28 mouse cellular contexts compared by ENCODE assay signal in genomic region chr1:91092451-91092850, GRCm38 (mm10). TPM values are rescaled to one million over a fixed set of nuclear protein-coding genes. Genes with fewer than 3 reads are reported as not detected.
DNase-seq lines count a peak whose midpoint lies in the region; ATAC-seq and TF ChIP-seq lines count a peak whose summit lies in the region.
"Had no signal": no experiment of that assay in that cellular context is flagged by ENCODE, and none has a peak within 500 bp of the region (broad histone marks: within the 10 kb centered on the region; RNA-seq: fewer than 3 reads in every experiment).

No protein-coding gene starts in this region.

- intact Hi-C loops in heart, postnatal 36 days (cut with DNase I) = no loop called here

- H3K36me3 ChIP-seq in heart, embryonic 10.5 days = peaks cover 64% of the 10 kb centered on the region
- peaks cover 11% of the 10 kb centered on the region; the same call in 1 of the 2 replicates for H3K36me3 ChIP-seq in thymus, adult 2 months (ENCODE audit: control insufficient read depth, insufficient read depth, low read length)
- H3K36me3 ChIP-seq in forebrain, embryonic 14.5 days (ENCODE audit: control insufficient read depth, insufficient read depth, low read length) = no peaks in the 10 kb centered on the region
- H3K36me3 ChIP-seq: hindbrain, embryonic 15.5 days; limb, embryonic 12.5 days; midbrain, embryonic 13.5 days; neural tube, embryonic 12.5 days had no signal

- peaks cover 65% of the 10 kb centered on the region for H3K4me1 ChIP-seq in heart, embryonic 10.5 days
- peaks cover 66% of the 10 kb centered on the region for H3K4me1 ChIP-seq in thymus, adult 2 months (replicated peaks; ENCODE audit: control insufficient read depth, insufficient read depth, low read length)
- no peaks in the 10 kb centered on the region for H3K4me1 ChIP-seq in forebrain, embryonic 14.5 days (ENCODE audit: control insufficient read depth, insufficient read depth, low read length)
- H3K4me1 ChIP-seq: forebrain, embryonic 13.5 days; hindbrain, embryonic 15.5 days; midbrain, embryonic 13.5 days; neural tube, embryonic 12.5 days had no signal

- TF ChIP-seq POLR2A in thymus, adult 2 months (IDR thresholded peaks at IDR 0.05; ENCODE audit: control insufficient read depth, extremely low read depth, insufficient read depth, low read length, poor library complexity) = no peak

- no peak overlapping the region for H3K4me2 ChIP-seq in forebrain, embryonic 14.5 days (ENCODE audit: low read length)
- H3K4me2 ChIP-seq: forebrain, embryonic 13.5 days; hindbrain, embryonic 15.5 days; limb, embryonic 12.5 days; liver, embryonic 15.5 days; lung, embryonic 14.5 days; midbrain, embryonic 13.5 days; neural tube, embryonic 12.5 days had no signal

- WGBS in heart, embryonic 10.5 days = 28% methylated on average over 6 of the region's 6 CpGs
- WGBS in thymus, adult 2 months = 50% methylated on average over 6 of the region's 6 CpGs
- 76% methylated on average over 6 of the region's 6 CpGs for WGBS in forebrain, embryonic 14.5 days

- H3K4me3 ChIP-seq in heart, embryonic 10.5 days = no peak overlapping the region
- H3K4me3 ChIP-seq in thymus, adult 2 months (ENCODE audit: control insufficient read depth, insufficient read depth, low read length) = no peak overlapping the region
- H3K4me3 ChIP-seq in forebrain, embryonic 14.5 days (ENCODE audit: low read depth, low read length) = no peak overlapping the region
- H3K4me3 ChIP-seq: forebrain, embryonic 13.5 days; hindbrain, embryonic 15.5 days; limb, embryonic 12.5 days; liver, embryonic 15.5 days; midbrain, embryonic 13.5 days; neural tube, embryonic 12.5 days had no signal

- no peaks in the 10 kb centered on the region for H3K9me3 ChIP-seq in heart, embryonic 10.5 days
- no peaks in the 10 kb centered on the region for H3K9me3 ChIP-seq in forebrain, embryonic 14.5 days (replicated peaks; ENCODE audit: control insufficient read depth, low read length)
- H3K9me3 ChIP-seq: forebrain, embryonic 13.5 days; hindbrain, embryonic 15.5 days; limb, embryonic 12.5 days; liver, embryonic 15.5 days; midbrain, embryonic 13.5 days; neural tube, embryonic 12.5 days had no signal

- peak; percentile 23 for ATAC-seq in megakaryocyte, adult 5-6 weeks (ENCODE audit: poor library complexity, severe bottlenecking)
- ATAC-seq in forebrain, embryonic 14.5 days = no peak
- ATAC-seq in inflammation-experienced regulatory T-cells, adult 6 months = no peak
- ATAC-seq: forebrain, embryonic 13.5 days; intestine, embryonic 16.5 days; midbrain, embryonic 13.5 days had no signal

- peak overlapping the region; percentile 69; the same call in 1 of the 2 replicates for H3K27ac ChIP-seq in heart, embryonic 10.5 days
- H3K27ac ChIP-seq in thymus, adult 2 months (ENCODE audit: control insufficient read depth, insufficient read depth, low read length) = peak overlapping the region; percentile 32; the same call in 1 of the 2 replicates
- H3K27ac ChIP-seq in forebrain, embryonic 14.5 days (ENCODE audit: low read depth, low read length) = no peak overlapping the region
- H3K27ac ChIP-seq: forebrain, embryonic 13.5 days; hindbrain, embryonic 15.5 days; limb, embryonic 12.5 days; liver, embryonic 15.5 days; midbrain, embryonic 13.5 days; neural tube, embryonic 12.5 days had no signal

- H3K27me3 ChIP-seq in heart, embryonic 10.5 days (ENCODE audit: insufficient read depth, poor library complexity, severe bottlenecking) = no peaks in the 10 kb centered on the region
- no peaks in the 10 kb centered on the region for H3K27me3 ChIP-seq in thymus, adult 2 months (ENCODE audit: control insufficient read depth, insufficient read depth, low read length)
- H3K27me3 ChIP-seq in forebrain, embryonic 14.5 days (replicated peaks; ENCODE audit: control insufficient read depth, insufficient read depth, low read length) = no peaks in the 10 kb centered on the region
- H3K27me3 ChIP-seq: forebrain, embryonic 13.5 days; hindbrain, embryonic 15.5 days; limb, embryonic 12.5 days; liver, embryonic 15.5 days; midbrain, embryonic 13.5 days; neural tube, embryonic 12.5 days had no signal

- TF ChIP-seq CTCF in thymus, adult 2 months (IDR thresholded peaks at IDR 0.05; ENCODE audit: borderline replicate concordance, control insufficient read depth, extremely low read depth, insufficient read depth, low read length, poor library complexity) = no peak

- no peak overlapping the region for H3K9ac ChIP-seq in forebrain, embryonic 14.5 days (ENCODE audit: low read length)
- H3K9ac ChIP-seq: forebrain, embryonic 13.5 days; hindbrain, embryonic 15.5 days; limb, embryonic 12.5 days; liver, embryonic 15.5 days; lung, embryonic 14.5 days; midbrain, embryonic 13.5 days; neural tube, embryonic 12.5 days had no signal

- DNase-seq in heart, embryonic 10.5 days (ENCODE audit: low spot score) = no peak
- DNase-seq in heart, postnatal 36 days = no peak
- no peak for DNase-seq in thymus, adult 2 months
- no peak for DNase-seq in thymus, postnatal 36 days
- no peak for DNase-seq in forebrain, embryonic 14.5 days (ENCODE audit: low spot score)
- DNase-seq in yolk sac, embryonic 10.5 days (ENCODE audit: low spot score) = no peak
- DNase-seq: adrenal gland, postnatal 14 days; cerebellum, adult 18-20 months; cerebellum, postnatal 10 days; gastrocnemius, postnatal 36 days; kidney, adult 8-10 months; kidney, postnatal 10 days; layer of hippocampus, adult 9-11 months; lung, embryonic 14.5 days; lung, postnatal 14 days; right cerebral cortex, adult 18-20 months; spleen, adult 18-20 months had no signal

RNA-seq across cellular contexts. Expression of gene Rbm44, which starts 52.4 kb away (rescaled TPM):
- 1.3 and 2.9 TPM in 2 replicates for polyA plus RNA-seq in heart, embryonic 10.5 days (2016; fragmentation: Nextera tagmentation; extraction: Ambion mirVana)
- total RNA-seq in heart, postnatal 36 days (2021) = not detected
- polyA plus RNA-seq in thymus, adult 2 months (2012; rRNA removed) = 0.27 and 0.70 TPM in 2 replicates
- 4.9 and 8.7 TPM in 2 replicates for total RNA-seq in megakaryocyte, adult 5-6 weeks (2015)
- total RNA-seq in megakaryocyte, adult 5-6 weeks (2017) = 4.0 and 10.6 TPM in 2 replicates
- polyA plus RNA-seq in forebrain, embryonic 14.5 days (2014; fragmentation: Nextera tagmentation; extraction: Ambion mirVana) = 0.15 and 0.17 TPM in 2 replicates
- 1 to 10 TPM in 2 of 3 experiments, not detected in 1; 1.3 to 8.0 TPM for polyA plus RNA-seq in inflammation-experienced regulatory T-cells, adult 6 months (2017; shearing (Covaris generic))
- total RNA-seq: adrenal gland, postnatal 14 days; gastrocnemius, postnatal 36 days; heart, adult 8-10 months had no signal
- polyA plus RNA-seq: liver, adult 2 months had no signal
